Comparison of ENCODE assay signal across 7 mouse cellular contexts in genomic region chr5:144727119-144727518, GRCm38 (mm10). TPM values are rescaled to one million over a fixed set of nuclear protein-coding genes. Genes with fewer than 3 reads are reported as not detected.
A peak's percentile ranks its signal among the peaks of the same experiment; 100 is the strongest.
DNase-seq lines count a peak whose midpoint lies in the region; ATAC-seq and TF ChIP-seq lines count a peak whose summit lies in the region.

No protein-coding gene starts in this region.

- 5% methylated on average over 9 of the region's 9 CpGs for WGBS in midbrain, embryonic 10.5 days

- H3K4me3 ChIP-seq in E14TG2a.4 (replicated peaks; ENCODE audit: low read length), result no peak overlapping the region
- H3K4me3 ChIP-seq in midbrain, embryonic 10.5 days, result no peak overlapping the region

- H3K36me3 ChIP-seq in E14TG2a.4 (ENCODE audit: insufficient read depth, low read length), result no peaks in the 10 kb centered on the region
- H3K36me3 ChIP-seq in midbrain, embryonic 10.5 days, result no peaks in the 10 kb centered on the region

- H3K27me3 ChIP-seq in E14TG2a.4 (ENCODE audit: insufficient read depth, low read length), result no peaks in the 10 kb centered on the region
- H3K27me3 ChIP-seq in midbrain, embryonic 10.5 days (ENCODE audit: low read depth, poor library complexity, severe bottlenecking), result peaks cover 38% of the 10 kb centered on the region

- peaks cover 22% of the 10 kb centered on the region for H3K9me3 ChIP-seq in E14TG2a.4 (ENCODE audit: low read length)
- no peaks in the 10 kb centered on the region for H3K9me3 ChIP-seq in midbrain, embryonic 10.5 days (replicated peaks)

- TF ChIP-seq CTCF in E14TG2a.4 (conservative IDR thresholded peaks at IDR 0.05; ENCODE audit: low read length), result peak; percentile 88

- peak; percentile 69 for ATAC-seq in granulocyte monocyte progenitor cell, adult 5-6 weeks (replicated peaks; ENCODE audit: poor library complexity, severe bottlenecking)

- no peak overlapping the region for H3K27ac ChIP-seq in midbrain, embryonic 10.5 days (replicated peaks)

- DNase-seq in adipocyte (ENCODE audit: low spot score), result peak; percentile 60
- peak; percentile 75 for DNase-seq in embryo, embryonic 10 days (ENCODE audit: low spot score)
- peak; percentile 71 to 78 for DNase-seq in layer of hippocampus, postnatal 36 days
- peak; percentile 74 for DNase-seq in midbrain, embryonic 10.5 days (ENCODE audit: low spot score)
- peak; percentile 93 for DNase-seq in right cerebral cortex, postnatal 4 days

- H3K4me1 ChIP-seq in E14TG2a.4 (replicated peaks; ENCODE audit: low read depth, low read length), result peaks cover 30% of the 10 kb centered on the region
- peaks cover 33% of the 10 kb centered on the region for H3K4me1 ChIP-seq in midbrain, embryonic 10.5 days

RNA-seq across cellular contexts. Expression of gene Tmem130, which starts 34.5 kb away (rescaled TPM):
- total RNA-seq in granulocyte monocyte progenitor cell, adult 5-6 weeks (2014; fragmentation: Nextera tagmentation), result 1.6 TPM in 1 of 2 replicates, not detected in the other
- total RNA-seq in granulocyte monocyte progenitor cell, adult 5-6 weeks (2017), result not detected in 2 replicates
- 100 to 1,000 TPM; 126 to 139 TPM for total RNA-seq in layer of hippocampus, postnatal 36 days (2021)
- 2.5 and 10.9 TPM in 2 replicates for polyA plus RNA-seq in midbrain, embryonic 10.5 days (2016; fragmentation: Nextera tagmentation; extraction: Ambion mirVana)

RNA-seq across cellular contexts. Expression of gene Trrap, which starts 40.4 kb away (rescaled TPM):
- total RNA-seq in granulocyte monocyte progenitor cell, adult 5-6 weeks (2014; fragmentation: Nextera tagmentation), result 76.4 and 91.5 TPM in 2 replicates
- total RNA-seq in granulocyte monocyte progenitor cell, adult 5-6 weeks (2017), result 43.8 and 48.9 TPM in 2 replicates
- 100 to 1,000 TPM; 160 to 181 TPM for total RNA-seq in layer of hippocampus, postnatal 36 days (2021)
- 69.8 and 81.2 TPM in 2 replicates for polyA plus RNA-seq in midbrain, embryonic 10.5 days (2016; fragmentation: Nextera tagmentation; extraction: Ambion mirVana)

Comparison
In these comparisons a context has a peak if more than half of its experiments do, and no peak if none do; other contexts are left out.
1. RNA of gene Tmem130, which starts 34.5 kb away (total RNA-seq): 126 to 139 TPM in layer of hippocampus, postnatal 36 days; 1.6 TPM in granulocyte monocyte progenitor cell, adult 5-6 weeks; every median in the first group is over 10 times any median in the second.
2. Peak in every context shown above with its lines, with median percentiles within 50 percentile points of each other: DNase-seq.